Comparison of ENCODE assay signal across 8 mouse cellular contexts in genomic region chrX:103493351-103494173, GRCm38 (mm10).
DNase-seq lines count a peak whose midpoint lies in the region; TF ChIP-seq lines count a peak whose summit lies in the region.

No protein-coding gene starts in this region.

- TF ChIP-seq POLR2A in thymus, adult 2 months (IDR thresholded peaks at IDR 0.05; ENCODE audit: control insufficient read depth, extremely low read depth, insufficient read depth, low read length, poor library complexity): peak; percentile 42; the same call in 1 of the 2 replicates

- TF ChIP-seq CTCF in thymus, adult 2 months (IDR thresholded peaks at IDR 0.05; ENCODE audit: borderline replicate concordance, control insufficient read depth, extremely low read depth, insufficient read depth, low read length, poor library complexity): no peak

- peaks cover 18% of the 10 kb centered on the region for H3K4me1 ChIP-seq in hindbrain, embryonic 10.5 days (replicated peaks)
- H3K4me1 ChIP-seq in thymus, adult 2 months (replicated peaks; ENCODE audit: control insufficient read depth, insufficient read depth, low read length): 0 out of 2 replicates have a peak, but pooled peaks cover 2% of the 10 kb centered on the region

- no peaks in the 10 kb centered on the region for H3K9me3 ChIP-seq in hindbrain, embryonic 10.5 days

- under 1% methylated on average over 51 of the region's 55 CpGs for WGBS in hindbrain, embryonic 10.5 days
- 2% methylated on average over 32 of the region's 55 CpGs for WGBS in thymus, adult 2 months

- peak overlapping the region; percentile 98 for H3K27ac ChIP-seq in hindbrain, embryonic 10.5 days
- H3K27ac ChIP-seq in thymus, adult 2 months (ENCODE audit: control insufficient read depth, insufficient read depth, low read length): peak overlapping the region; percentile 78

- H3K27me3 ChIP-seq in hindbrain, embryonic 10.5 days (ENCODE audit: insufficient read depth, poor library complexity, severe bottlenecking): no peaks in the 10 kb centered on the region
- no peaks in the 10 kb centered on the region for H3K27me3 ChIP-seq in thymus, adult 2 months (ENCODE audit: control insufficient read depth, insufficient read depth, low read length)

- peak overlapping the region; percentile 63 for H3K4me3 ChIP-seq in hindbrain, embryonic 10.5 days
- peak overlapping the region; percentile 100 for H3K4me3 ChIP-seq in thymus, adult 2 months (ENCODE audit: control insufficient read depth, insufficient read depth, low read length)

- DNase-seq in MN1 (ENCODE audit: low spot score): peak; percentile 80
- DNase-seq in cerebellum, adult 9-11 months: peak; percentile 78
- peak; percentile 8 to 78 for DNase-seq in frontal cortex, adult 2 months (ENCODE audit: extremely low spot score in 1 of 2, low spot score in 1 of 2)
- peak; percentile 84 for DNase-seq in hindbrain, embryonic 10.5 days (ENCODE audit: low spot score)
- DNase-seq in layer of hippocampus, postnatal 14 days (ENCODE audit: low spot score in 2 of 2): peak; percentile 62 to 86
- peak; percentile 69 for DNase-seq in lung, postnatal 10 days
- peak; percentile 59 for DNase-seq in ovary, postnatal 10 days (ENCODE audit: low spot score)
- peak; percentile 49 for DNase-seq in thymus, adult 2 months

- H3K36me3 ChIP-seq in hindbrain, embryonic 10.5 days: peaks cover 23% of the 10 kb centered on the region
- no peaks in the 10 kb centered on the region for H3K36me3 ChIP-seq in thymus, adult 2 months (ENCODE audit: control insufficient read depth, insufficient read depth, low read length)

Comparison
In these comparisons a context has a peak if more than half of its experiments do, and no peak if none do; other contexts are left out.
1. Peak in every context shown above with its lines: DNase-seq, H3K4me3 ChIP-seq and H3K27ac ChIP-seq.